Mouse (Mus musculus) thymus, adult 2 months (tissue): ENCODE measurements around the gene Stard3nl. TPM values are rescaled to one million over a fixed set of nuclear protein-coding genes. Genes with fewer than 3 reads are reported as not detected.

Source experiments
- DNase-seq: peaks from one replicate; pipeline ENCODE4 v3.0.0; 2021
- H3K27ac ChIP-seq: fragments of 200-500 bp; 2 replicates; pipeline ENCODE4 v1.5.1; 2012; ENCODE audit warnings: low read length, control low read depth; ENCODE audit not compliant: control insufficient read depth, insufficient read depth
- H3K27me3 ChIP-seq: fragments of 200-500 bp; 2 replicates; pipeline ENCODE4 v1.6.1; 2012; ENCODE audit warnings: mild to moderate bottlenecking, low read length, moderate library complexity, mixed read lengths; ENCODE audit not compliant: control insufficient read depth, insufficient read depth
- H3K36me3 ChIP-seq: fragments of 200-500 bp; 2 replicates; pipeline ENCODE4 v1.6.1; 2012; ENCODE audit warnings: mild to moderate bottlenecking, low read length, moderate library complexity; ENCODE audit not compliant: control insufficient read depth, insufficient read depth
- H3K4me1 ChIP-seq: fragments of 200-500 bp; replicated peaks from 2 replicates; pipeline ENCODE4 v1.6.1; 2012; ENCODE audit warnings: low read length; ENCODE audit not compliant: control insufficient read depth, insufficient read depth
- H3K4me3 ChIP-seq: fragments of 200-500 bp; 2 replicates; pipeline ENCODE4 v1.5.1; 2012; ENCODE audit warnings: mild to moderate bottlenecking, low read length, control low read depth, moderate library complexity; ENCODE audit not compliant: control insufficient read depth, insufficient read depth
- CTCF ChIP-seq: fragments of 200-500 bp; IDR thresholded peaks from 2 replicates; pipeline ENCODE4 v1.5.1; 2012; ENCODE audit warnings: mild to moderate bottlenecking, control low read depth, low read length, moderate library complexity, borderline replicate concordance; ENCODE audit not compliant: control insufficient read depth, poor library complexity, insufficient read depth; ENCODE audit errors: extremely low read depth
- POLR2A ChIP-seq: fragments of 200-500 bp; IDR thresholded peaks from 2 replicates; pipeline ENCODE4 v1.6.1; 2012; ENCODE audit warnings: mild to moderate bottlenecking, low read length, control low read depth, moderate library complexity; ENCODE audit not compliant: control insufficient read depth, poor library complexity, insufficient read depth; ENCODE audit errors: extremely low read depth
- WGBS: fragments of 180-500 bp; shearing (Covaris S2); methylation state at CpG from one replicate; pipeline ENCODE4 v1.1.7; 2018; 5-methylcytosine and 5-hydroxymethylcytosine counted together
- polyA plus RNA-seq: library from polyadenylated mRNA; depleted of rRNA; stranded (reverse); fragments of >200 nt; gene quantifications from 2 replicates; pipeline ENCODE4 v1.2.3, GENCODE M21; 2012; rRNA removed

Gene Stard3nl
- 14.5 and 17.7 TPM in 2 replicates for polyA plus RNA-seq

- peak within 1 kb of the TSS; percentile 62 for H3K4me3 ChIP-seq
- TF ChIP-seq CTCF (peak; percentile 45; the same call in 1 of the 2 replicates), POLR2A (peak; percentile 95)
- H3K27ac ChIP-seq = peak within 1 kb of the TSS; percentile 85
- H3K4me1 ChIP-seq = peaks cover 3% of the 10 kb centered on the region; the same call in 1 of the 2 replicates
- H3K27me3 ChIP-seq = no peaks in the 10 kb centered on the region
- 1% methylated on average over 37 of the region's 37 CpGs for whole genome bisulfite sequencing
- H3K36me3 ChIP-seq = no peaks in the 10 kb centered on the region
- peak; percentile 99 for DNase-seq
Measured at GRCm38 (mm10) chr13:19395688-19396354, at the start of gene Stard3nl. Gene Stard3nl, minus strand, starts transcription at chr13:19395795.

- DNase-seq = no peak
- WGBS = 71% methylated on average over 10 of the region's 10 CpGs
- H3K27ac ChIP-seq = no peak overlapping the region
- TF ChIP-seq CTCF (no peak), POLR2A (no peak)
- H3K27me3 ChIP-seq = no peaks in the 10 kb centered on the region
- H3K4me1 ChIP-seq = no peaks in the 10 kb centered on the region
- H3K4me3 ChIP-seq = no peak overlapping the region
- no peaks in the 10 kb centered on the region for H3K36me3 ChIP-seq
Measured at GRCm38 (mm10) chr13:19438040-19438439, 42.4 kb upstream of the Stard3nl start.

- H3K4me3 ChIP-seq = no peak overlapping the region
- H3K4me1 ChIP-seq = no peaks in the 10 kb centered on the region
- no peak overlapping the region for H3K27ac ChIP-seq
- no peaks in the 10 kb centered on the region for H3K27me3 ChIP-seq
- TF ChIP-seq POLR2A = no peak
- no peak for TF ChIP-seq CTCF
- 84% methylated on average over 4 of the region's 4 CpGs for whole genome bisulfite sequencing
- DNase-seq = no peak
- H3K36me3 ChIP-seq = no peaks in the 10 kb centered on the region
Measured at GRCm38 (mm10) chr13:19429812-19430370, 34.3 kb upstream of the Stard3nl start.

- Histone ChIP-seq H3K4me1 (no peaks in the 10 kb centered on the region), H3K4me3 (no peak overlapping the region), H3K27me3 (no peaks in the 10 kb centered on the region), H3K36me3 (no peaks in the 10 kb centered on the region), H3K27ac (no peak overlapping the region)
- WGBS = 94% methylated on average over 5 of the region's 5 CpGs
- DNase-seq = no peak
- no peak for TF ChIP-seq POLR2A
- TF ChIP-seq CTCF = no peak
Measured at GRCm38 (mm10) chr13:19428076-19428475, 32.5 kb upstream of the Stard3nl start.

- TF ChIP-seq CTCF (no peak), POLR2A (no peak)
- Histone ChIP-seq H3K36me3 (no peaks in the 10 kb centered on the region), H3K4me3 (no peak overlapping the region), H3K27me3 (no peaks in the 10 kb centered on the region), H3K27ac (no peak overlapping the region), H3K4me1 (no peaks in the 10 kb centered on the region)
- DNase-seq = no peak
- 98% methylated on average over 4 of the region's 4 CpGs for WGBS
Measured at GRCm38 (mm10) chr13:19424563-19424962, 29.0 kb upstream of the Stard3nl start.

GRCm38 (mm10) chr13:19422521-19422920, 26.9 kb upstream of the Stard3nl start:
- Histone ChIP-seq H3K4me1 (no peaks in the 10 kb centered on the region), H3K4me3 (no peak overlapping the region), H3K27ac (no peak overlapping the region), H3K27me3 (no peaks in the 10 kb centered on the region), H3K36me3 (no peaks in the 10 kb centered on the region)
- TF ChIP-seq CTCF = no peak
- no peak for TF ChIP-seq POLR2A
- no peak for DNase-seq
- 96% methylated on average over 1 of the region's 1 CpGs for WGBS
